Mouse (Mus musculus): Measurements from ENCODE around the gene Cops6. TPM values are rescaled to one million over a fixed set of nuclear protein-coding genes. Genes with fewer than 3 reads are reported as not detected.

Cops6 gene
- total RNA-seq, 2 experiments from 2014 or later = 125 to 136 TPM

GRCm38 (mm10) chr5:138155443-138155976, 5.4 kb upstream of the Cops6 start, which contains the start of gene Zfp113:
Gene Zfp113, minus strand, starts transcription at chr5:138155744.
- peak within 1 kb of the TSS; percentile 95 for H3K27ac ChIP-seq
- TF ChIP-seq CTCF (IDR thresholded peaks at IDR 0.05) = peak; percentile 85
- H3K4me3 ChIP-seq = peak within 1 kb of the TSS; percentile 84
- DNase-seq (ENCODE audit: extremely low spot score in 1 of 2, low spot score in 2 of 2) = peak; percentile 86 to 90
- intact Hi-C loops (cut with DNase I) = loop anchor here (1.0 to 5.0 kb wide), 4 partner anchors 38 to 368 kb away; partner anchors contain the start of genes Mepce, Zcwpw1 and Zkscan1

- DNase-seq (ENCODE audit: extremely low spot score in 1 of 2, low spot score in 2 of 2) = no peak
- TF ChIP-seq CTCF (IDR thresholded peaks at IDR 0.05) = no peak
- peak overlapping the region; percentile 85 for H3K27ac ChIP-seq
- intact Hi-C loops (cut with DNase I) = loop anchor here (10.0 kb wide), 1 partner anchor 825 kb away; the partner anchor contains the start of gene Slc12a9
- H3K4me3 ChIP-seq = peak overlapping the region; percentile 50
Observed at GRCm38 (mm10) chr5:138160224-138160762, 578 bp upstream of the Cops6 start.

- intact Hi-C loops (cut with DNase I) = loop anchor here (10.0 kb wide), 1 partner anchor 828 kb away; the partner anchor contains the start of gene Slc12a9
- TF ChIP-seq CTCF (IDR thresholded peaks at IDR 0.05) = no peak
- no peak overlapping the region for H3K4me3 ChIP-seq
Observed at GRCm38 (mm10) chr5:138163046-138163445, 2.2 kb downstream of the Cops6 start.

GRCm38 (mm10) chr5:138163610-138164009, 2.7 kb downstream of the Cops6 start:
- intact Hi-C loops (cut with DNase I) = loop anchor here (10.0 kb wide), 1 partner anchor 829 kb away; the partner anchor contains the start of gene Slc12a9
- H3K27ac ChIP-seq = no peak overlapping the region
- no peak for TF ChIP-seq CTCF (IDR thresholded peaks at IDR 0.05)
- H3K4me3 ChIP-seq = no peak overlapping the region
- DNase-seq (ENCODE audit: extremely low spot score in 1 of 2, low spot score in 2 of 2) = no peak

More at GRCm38 (mm10) chr5:138163046-138163445, 2.2 kb downstream of the Cops6 start:
- DNase-seq (ENCODE audit: extremely low spot score in 1 of 2, low spot score in 2 of 2) = no peak
- H3K27ac ChIP-seq = no peak overlapping the region

- TF ChIP-seq CTCF (IDR thresholded peaks at IDR 0.05) = no peak
- H3K4me3 ChIP-seq = no peak overlapping the region
- intact Hi-C loops (cut with DNase I) = loop anchor here (5.0 to 10.0 kb wide), 2 partner anchors 633 to 831 kb away; partner anchors contain the start of genes Epo, Gnb2 and Slc12a9
- H3K27ac ChIP-seq = no peak overlapping the region
- DNase-seq (ENCODE audit: extremely low spot score in 1 of 2, low spot score in 2 of 2) = no peak
Observed at GRCm38 (mm10) chr5:138165594-138165993, 4.7 kb downstream of the Cops6 start.

- TF ChIP-seq CTCF (IDR thresholded peaks at IDR 0.05) = no peak; the same call in 1 of the 2 replicates
- Histone ChIP-seq H3K4me3 (peak overlapping the region; percentile 80), H3K27ac (peak overlapping the region; percentile 98)
- intact Hi-C loops (cut with DNase I) = loop anchor here (1.0 kb wide), 2 partner anchors 10 to 16 kb away; partner anchors contain the start of genes Cnpy4, Cops6 and Taf6
- DNase-seq (ENCODE audit: extremely low spot score in 1 of 2, low spot score in 2 of 2) = peak; percentile 94 to 95
Observed at GRCm38 (mm10) chr5:138170936-138171561, 10.2 kb downstream of the Cops6 start.

- TF ChIP-seq CTCF (IDR thresholded peaks at IDR 0.05) = no peak; the same call in 1 of the 2 replicates
- DNase-seq (ENCODE audit: extremely low spot score in 1 of 2, low spot score in 2 of 2) = peak; percentile 96 to 97
- intact Hi-C loops (cut with DNase I) = loop anchor here (1.0 kb wide), 2 partner anchors 11 to 15 kb away; partner anchors contain the start of genes Cnpy4, Cops6 and Taf6
- peak within 1 kb of the TSS; percentile 98 for H3K27ac ChIP-seq
- peak within 1 kb of the TSS; percentile 80 for H3K4me3 ChIP-seq
Observed at GRCm38 (mm10) chr5:138171695-138172491, 11.0 kb downstream of the Cops6 start, which contains the start of the genes Ap4m1 and Mcm7. Gene Ap4m1, plus strand, starts transcription at chr5:138172002. Gene Mcm7, minus strand, starts transcription at chr5:138172422.

GRCm38 (mm10) chr5:138173217-138173616, 12.3 kb downstream of the Cops6 start:
- no peak overlapping the region for H3K27ac ChIP-seq
- TF ChIP-seq CTCF (IDR thresholded peaks at IDR 0.05) = no peak
- intact Hi-C loops (cut with DNase I) = no loop called here
- no peak for DNase-seq (ENCODE audit: extremely low spot score in 1 of 2, low spot score in 2 of 2)
- H3K4me3 ChIP-seq = no peak overlapping the region

GRCm38 (mm10) chr5:138186950-138187638, 26.2 kb downstream of the Cops6 start, which contains the start of the genes Taf6 and Cnpy4:
Gene Taf6, minus strand, starts transcription at chr5:138187451.
Gene Cnpy4, plus strand, starts transcription at chr5:138187485.
- peak within 1 kb of the TSS; percentile 80 for H3K4me3 ChIP-seq
- intact Hi-C loops (cut with DNase I) = loop anchor here (1.0 kb wide), 2 partner anchors 16 to 26 kb away; partner anchors contain the start of gene Cops6
- peak; percentile 76 to 83 for DNase-seq (ENCODE audit: extremely low spot score in 1 of 2, low spot score in 2 of 2)
- TF ChIP-seq CTCF (IDR thresholded peaks at IDR 0.05) = no peak
- H3K27ac ChIP-seq = peak within 1 kb of the TSS; percentile 93

- intact Hi-C loops (cut with DNase I) = loop anchor here (1.0 kb wide), 2 partner anchors 16 to 26 kb away; partner anchors contain the start of gene Cops6
- Histone ChIP-seq H3K4me3 (peak overlapping the region; percentile 80), H3K27ac (peak overlapping the region; percentile 93)
- peak; percentile 68 to 76 for DNase-seq (ENCODE audit: extremely low spot score in 1 of 2, low spot score in 2 of 2)
- no peak for TF ChIP-seq CTCF (IDR thresholded peaks at IDR 0.05)
Observed at GRCm38 (mm10) chr5:138187661-138188306, 26.9 kb downstream of the Cops6 start.
